Mouse (Mus musculus) midbrain, postnatal 0 days (tissue): Measurements from ENCODE around the gene Zmynd12. TPM values are rescaled to one million over a fixed set of nuclear protein-coding genes. Genes with fewer than 3 reads are reported as not detected.

Source experiments
- ATAC-seq: fragments of 200-750 bp; cut with Nextera tagmentation; 2 replicates; pipeline ENCODE4 v1.8.0; 2017; ENCODE audit warnings: moderate number of reproducible peaks, mild to moderate bottlenecking, moderate TSS enrichment, moderate library complexity; ENCODE audit not compliant: low FRiP score
- DNase-seq: peaks from one replicate; pipeline ENCODE4 v3.0.0-alpha.2; 2015; ENCODE audit warnings: low spot score
- H3K27ac ChIP-seq: fragments of 300-500 bp; sonication (generic); 2 replicates; pipeline ENCODE4 v1.5.1; 2014; ENCODE audit warnings: low read depth, mild to moderate bottlenecking, low read length, mixed read lengths
- H3K27me3 ChIP-seq: fragments of 300-500 bp; sonication (generic); 2 replicates; pipeline ENCODE4 v1.6.1; 2014; ENCODE audit warnings: low read length, control low read depth, mixed read lengths; ENCODE audit not compliant: insufficient read depth
- H3K36me3 ChIP-seq: fragments of 300-500 bp; sonication (generic); 2 replicates; pipeline ENCODE4 v1.6.1; 2014; ENCODE audit warnings: low read length, control low read depth, mixed read lengths; ENCODE audit not compliant: insufficient read depth
- H3K4me1 ChIP-seq: fragments of 300-500 bp; sonication (generic); 2 replicates; pipeline ENCODE4 v1.6.1; 2014; ENCODE audit warnings: mild to moderate bottlenecking, control low read depth, antibody characterized with exemption, low read length, mixed read lengths; ENCODE audit not compliant: insufficient read depth
- H3K4me2 ChIP-seq: fragments of 300-500 bp; sonication (generic); 2 replicates; pipeline ENCODE4 v1.6.1; 2014; ENCODE audit warnings: low read depth, mild to moderate bottlenecking, low read length, mixed read lengths; ENCODE audit not compliant: poor library complexity, severe bottlenecking
- H3K4me3 ChIP-seq: fragments of 300-500 bp; sonication (generic); 2 replicates; pipeline ENCODE4 v1.5.1; 2014; ENCODE audit warnings: low read depth, mild to moderate bottlenecking, low read length, moderate library complexity
- H3K9ac ChIP-seq: fragments of 300-500 bp; sonication (generic); replicated peaks from 2 replicates; pipeline ENCODE4 v1.6.1; 2014; ENCODE audit warnings: mild to moderate bottlenecking, low read length, moderate library complexity, mixed read lengths; ENCODE audit not compliant: poor library complexity, severe bottlenecking
- H3K9me3 ChIP-seq: fragments of 300-500 bp; sonication (generic); 2 replicates; pipeline ENCODE4 v1.6.1; 2016; ENCODE audit warnings: low read length, control low read depth
- CTCF ChIP-seq: IDR thresholded peaks from 2 replicates; pipeline ENCODE4 v1.5.1; 2016; ENCODE audit warnings: antibody characterized with exemption, mild to moderate bottlenecking
- WGBS: fragments of 180-500 bp; shearing (Covaris S2); extraction: QIAGEN DNeasy Blood & Tissue Kit; methylation state at CpG from one replicate; pipeline ENCODE4 v1.1.7; 2014; 5-methylcytosine and 5-hydroxymethylcytosine counted together
- polyA plus RNA-seq: library from polyadenylated mRNA; unstranded; fragments of >200 nt; fragmentation: Nextera tagmentation; extraction: Ambion mirVana; gene quantifications from 2 replicates; pipeline ENCODE4 v1.2.1, GENCODE M21; 2015
- total RNA-seq: library from RNA; depleted of rRNA; stranded (reverse); fragments of >200 nt; gene quantifications from 2 replicates; pipeline ENCODE4 v1.2.3, GENCODE M21; 2014

The Zmynd12 gene
- total and polyA plus RNA-seq, 2 experiments from 2014 or later = 0.16 to 0.64 TPM

GRCm38 (mm10) chr4:119453128-119453527 lies 30.5 kb downstream of the Zmynd12 start:
- Histone ChIP-seq H3K9me3 (no peaks in the 10 kb centered on the region), H3K9ac (0 out of 2 replicates have a peak overlapping the region, but pooled peaks have one; percentile 19), H3K27ac (peak overlapping the region; percentile 38; the same call in 1 of the 2 replicates), H3K4me3 (no peak overlapping the region), H3K27me3 (no peaks in the 10 kb centered on the region), H3K36me3 (no peaks in the 10 kb centered on the region), H3K4me2 (no peak overlapping the region), H3K4me1 (peaks cover 3% of the 10 kb centered on the region; the same call in 1 of the 2 replicates)
- 60% methylated on average over 5 of the region's 5 CpGs for WGBS
- ATAC-seq (peak; percentile 57), DNase-seq (no peak)
- TF ChIP-seq CTCF = no peak

GRCm38 (mm10) chr4:119453533-119453932 lies 30.9 kb downstream of the Zmynd12 start:
- H3K9me3 ChIP-seq = no peaks in the 10 kb centered on the region
- no peak for DNase-seq
- peak overlapping the region; percentile 38; the same call in 1 of the 2 replicates for H3K27ac ChIP-seq
- WGBS = 17% methylated on average over 6 of the region's 6 CpGs
- no peak overlapping the region for H3K4me2 ChIP-seq
- no peak overlapping the region for H3K4me3 ChIP-seq
- 0 out of 2 replicates have a peak overlapping the region, but pooled peaks have one; percentile 19 for H3K9ac ChIP-seq
- peaks cover 3% of the 10 kb centered on the region; the same call in 1 of the 2 replicates for H3K4me1 ChIP-seq
- no peaks in the 10 kb centered on the region for H3K27me3 ChIP-seq
- no peak for TF ChIP-seq CTCF
- H3K36me3 ChIP-seq = no peaks in the 10 kb centered on the region
- ATAC-seq = peak; percentile 72; the same call in 1 of the 2 replicates

- no peaks in the 10 kb centered on the region for H3K27me3 ChIP-seq
- WGBS = 64% methylated on average over 5 of the region's 5 CpGs
- H3K4me2 ChIP-seq = no peak overlapping the region
- H3K9ac ChIP-seq = no peak overlapping the region
- no peaks in the 10 kb centered on the region for H3K36me3 ChIP-seq
- ATAC-seq = no peak
- DNase-seq = peak; percentile 70
- TF ChIP-seq CTCF = peak; percentile 73
- no peaks in the 10 kb centered on the region for H3K9me3 ChIP-seq
- no peak overlapping the region for H3K4me3 ChIP-seq
- H3K4me1 ChIP-seq = peaks cover 7% of the 10 kb centered on the region; the same call in 1 of the 2 replicates
- peak overlapping the region; percentile 19; the same call in 1 of the 2 replicates for H3K27ac ChIP-seq
Measured at GRCm38 (mm10) chr4:119460296-119460695, 37.7 kb downstream of the Zmynd12 start.

GRCm38 (mm10) chr4:119460728-119461141 lies 38.1 kb downstream of the Zmynd12 start:
- WGBS = 6% methylated on average over 8 of the region's 8 CpGs

GRCm38 (mm10) chr4:119462457-119462856 lies 39.8 kb downstream of the Zmynd12 start:
- H3K4me3 ChIP-seq = no peak overlapping the region
- DNase-seq (no peak), ATAC-seq (no peak)
- no peak overlapping the region for H3K4me2 ChIP-seq
- peak overlapping the region; percentile 52; the same call in 1 of the 2 replicates for H3K27ac ChIP-seq
- no peaks in the 10 kb centered on the region for H3K9me3 ChIP-seq
- no peak for TF ChIP-seq CTCF
- peaks cover 4% of the 10 kb centered on the region; the same call in 1 of the 2 replicates for H3K36me3 ChIP-seq
- H3K4me1 ChIP-seq = peaks cover 7% of the 10 kb centered on the region; the same call in 1 of the 2 replicates
- no peaks in the 10 kb centered on the region for H3K27me3 ChIP-seq
- peak overlapping the region; percentile 9; the same call in 1 of the 2 replicates for H3K9ac ChIP-seq
- 90% methylated on average over 3 of the region's 3 CpGs for WGBS

More at GRCm38 (mm10) chr4:119460728-119461141, 38.1 kb downstream of the Zmynd12 start:
- Histone ChIP-seq H3K9ac (no peak overlapping the region), H3K27ac (peak overlapping the region; percentile 19), H3K36me3 (no peaks in the 10 kb centered on the region), H3K4me1 (peaks cover 7% of the 10 kb centered on the region; the same call in 1 of the 2 replicates), H3K27me3 (no peaks in the 10 kb centered on the region), H3K9me3 (no peaks in the 10 kb centered on the region), H3K4me2 (no peak overlapping the region), H3K4me3 (no peak overlapping the region)
- ATAC-seq (peak; percentile 62), DNase-seq (peak; percentile 90)
- no peak for TF ChIP-seq CTCF
